Mouse (Mus musculus) v-Abl transformed pro-B cells (cell line): ENCODE measurements around the gene Azgp1.
"Not testable (repeated sequence)": the region's sequence is repeated elsewhere in the genome, so short reads cannot be mapped to it uniquely, and the experiment has no call there.

ENCODE experiments used
- in situ Hi-C, 2 experiments: fragments of 400-800 bp; cut with MboI; formaldehyde crosslinking; loops; one replicate each; pipeline ENCODE4 v1.15.1; 2025; ENCODE audit not compliant: unreplicated experiment in 2 of 2

Gene Azgp1

DNA sequence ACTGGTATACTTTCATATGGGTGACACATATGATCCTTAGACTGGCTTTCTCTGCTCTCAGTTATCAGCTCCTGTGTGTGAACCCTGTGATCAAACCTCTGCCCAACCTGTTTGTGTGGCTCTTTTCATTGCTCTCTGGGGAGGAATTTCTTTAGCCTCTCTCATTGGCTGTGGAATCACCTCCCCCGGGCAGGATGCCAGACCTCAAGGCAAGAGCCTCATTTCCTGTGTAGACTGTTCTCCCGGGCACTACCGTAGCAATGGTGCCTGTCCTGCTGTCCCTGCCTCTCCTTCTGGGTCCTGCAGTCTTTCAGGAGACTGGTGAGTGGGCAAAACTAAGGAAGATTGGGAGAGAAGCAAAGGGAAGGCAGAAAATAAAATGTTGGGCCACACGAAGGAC is at the start of gene Azgp1:
Gene Azgp1 (plus strand): TSS at position 221 of the 400 bp plus-strand sequence.
- in situ Hi-C loops, result loop anchor here in 1 of 2 experiments (25.0 kb wide), 1 partner anchor 231 kb away; no protein-coding TSS in a partner anchor

DNA sequence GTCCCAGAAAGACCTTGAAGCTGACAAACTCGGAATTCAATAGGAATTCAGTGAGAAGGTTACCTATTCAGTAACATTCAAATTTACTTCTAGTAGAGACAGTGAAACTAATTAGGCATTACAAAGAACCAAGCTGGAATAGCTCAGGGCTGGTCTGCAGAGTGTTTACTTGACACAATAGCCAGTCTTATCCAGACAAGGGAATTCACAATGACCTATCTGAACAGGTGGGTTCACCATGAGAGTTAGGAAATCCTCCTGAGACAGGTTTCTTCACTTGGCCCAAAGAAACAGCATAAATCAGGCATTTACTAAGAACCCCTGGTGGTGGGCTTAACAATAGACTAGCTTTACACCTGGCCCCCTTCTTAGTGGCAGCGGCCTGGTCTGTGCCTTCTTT is 47.4 kb upstream of the Azgp1 start:
- in situ Hi-C loops, result not testable (repeated sequence)

DNA sequence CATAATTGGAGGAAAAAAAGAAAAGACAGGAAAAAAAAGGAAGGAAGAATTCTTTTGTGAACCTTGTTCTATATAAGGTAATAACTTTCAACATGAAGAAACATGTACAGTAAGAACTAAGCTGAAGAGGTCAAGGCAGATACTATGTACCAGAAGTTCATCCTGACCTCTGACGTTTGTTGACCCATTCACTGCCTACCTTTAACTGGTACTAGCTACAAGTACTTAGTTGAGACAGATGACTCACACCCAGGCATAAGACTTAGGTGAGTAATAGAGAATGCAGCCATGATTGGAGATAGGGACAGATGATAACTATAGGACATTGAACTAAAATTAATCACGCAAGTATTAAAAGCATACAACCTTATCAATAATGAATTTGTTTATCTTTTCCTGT is 44.8 kb upstream of the Azgp1 start:
- in situ Hi-C loops, result no loop called here

DNA sequence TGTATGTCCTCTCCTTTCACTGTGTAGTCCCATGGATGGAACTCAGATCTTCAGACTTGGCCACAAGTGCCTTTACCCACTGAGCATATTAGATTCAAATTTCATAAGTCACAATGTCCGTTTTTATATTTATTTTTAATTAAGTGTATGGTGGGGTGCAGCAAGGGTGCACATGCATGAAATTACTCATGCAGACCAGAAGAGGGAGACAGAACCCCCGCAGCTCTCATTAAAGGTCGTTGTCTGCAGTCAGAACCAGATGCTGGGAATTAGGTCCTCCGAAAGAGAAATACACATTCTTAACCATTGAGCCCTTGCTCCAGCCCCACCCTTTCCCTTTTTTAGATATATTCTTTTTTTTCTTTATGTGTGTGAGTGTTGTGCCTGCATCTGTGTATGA is 44.1 kb upstream of the Azgp1 start:
- in situ Hi-C loops, result no loop called here

DNA sequence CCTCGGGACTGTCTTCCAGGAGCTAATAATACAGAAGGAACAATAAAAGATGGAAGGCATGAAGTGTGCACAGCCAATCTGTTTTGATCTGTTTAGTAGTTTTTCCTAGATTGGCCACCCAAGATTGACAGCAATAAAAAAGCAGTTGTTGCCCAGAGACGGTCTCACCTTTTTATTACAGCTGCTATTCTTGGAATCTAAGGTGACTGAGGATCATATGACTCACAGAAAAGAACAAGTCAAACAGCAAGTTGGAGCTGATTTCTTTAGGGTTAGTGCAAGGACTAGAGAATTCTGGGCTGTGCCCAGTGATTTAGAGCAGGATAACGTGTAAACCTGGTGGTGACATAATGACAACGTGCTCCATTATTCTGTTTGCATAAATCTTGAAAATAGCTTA is 40.4 kb upstream of the Azgp1 start:
- in situ Hi-C loops, result no loop called here

DNA sequence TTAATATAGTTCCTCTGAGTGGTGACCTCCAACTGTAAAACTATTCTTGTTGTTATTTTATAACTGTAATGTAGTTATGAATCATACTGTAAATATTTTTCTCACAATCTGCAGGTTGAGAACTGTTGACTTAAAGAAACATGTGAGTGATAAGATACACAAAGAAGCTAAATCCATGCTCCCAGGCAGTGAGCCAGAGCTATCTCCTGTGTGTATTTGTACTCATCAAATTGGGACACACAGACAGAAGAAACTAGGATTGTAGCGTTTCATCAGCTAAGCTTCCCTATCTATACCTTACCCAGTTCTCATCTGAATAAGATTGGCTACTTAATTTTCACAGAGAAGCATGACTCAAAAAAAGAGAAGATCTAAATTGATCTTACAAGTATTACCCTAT is 38.2 kb upstream of the Azgp1 start:
- in situ Hi-C loops, result no loop called here

DNA sequence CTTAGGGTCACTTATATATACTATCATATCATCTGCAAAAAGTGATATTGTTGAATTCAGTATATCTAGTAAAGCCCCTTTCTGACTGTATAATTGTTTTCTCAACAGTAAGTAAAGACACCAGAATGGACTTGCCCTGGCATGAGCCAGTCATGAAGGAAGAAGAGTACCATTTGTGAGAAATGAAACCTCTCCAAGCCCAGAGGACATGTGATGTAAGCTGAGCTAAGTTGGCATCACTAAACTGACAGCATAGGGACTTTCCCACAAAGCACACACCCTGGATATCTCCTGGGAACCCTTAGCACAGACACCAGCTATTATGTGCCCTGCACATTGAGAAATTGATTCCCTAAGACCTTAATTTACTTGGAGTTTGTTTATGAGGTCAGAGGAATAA is 34.0 kb upstream of the Azgp1 start:
- in situ Hi-C loops, result no loop called here

DNA sequence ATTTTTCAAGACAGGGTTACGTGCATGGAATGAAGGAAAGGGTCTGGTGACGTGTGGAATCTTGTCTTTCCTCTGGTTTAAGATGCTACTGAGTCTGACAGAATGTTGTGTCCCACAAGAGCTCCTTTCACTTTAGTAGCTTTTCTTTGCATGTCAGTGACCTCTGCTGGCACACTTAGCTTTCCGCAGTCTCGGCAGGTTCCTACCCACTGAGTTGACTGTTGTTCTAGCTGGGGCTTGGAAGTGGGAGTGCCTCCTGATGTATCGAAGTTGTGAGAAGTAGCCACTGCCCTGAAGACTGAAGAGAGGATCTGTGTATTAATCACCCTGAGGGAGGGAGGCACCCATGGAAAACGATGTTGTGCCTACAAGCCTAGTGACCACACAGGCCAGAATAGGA is 30.1 kb upstream of the Azgp1 start:
- in situ Hi-C loops, result no loop called here

DNA sequence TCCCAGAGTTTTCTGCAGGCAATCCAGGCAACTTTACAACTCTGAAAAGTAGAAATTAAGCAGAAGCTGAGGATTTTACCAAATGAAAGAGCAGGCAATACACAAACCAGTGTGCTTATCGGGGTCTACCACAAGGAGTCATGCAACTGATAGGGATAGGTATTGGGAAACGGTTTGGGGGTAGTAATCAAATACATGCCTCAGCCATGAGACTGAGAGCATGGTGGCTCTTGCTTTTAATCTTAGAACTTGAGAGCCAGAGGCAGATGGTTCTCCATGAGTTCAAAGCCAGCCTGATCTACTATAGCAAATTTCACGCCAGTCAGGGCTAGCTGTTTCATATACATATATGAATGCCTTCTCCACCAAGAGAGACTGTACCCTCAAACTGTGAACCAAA is 24.9 kb upstream of the Azgp1 start:
- in situ Hi-C loops, result no loop called here

DNA sequence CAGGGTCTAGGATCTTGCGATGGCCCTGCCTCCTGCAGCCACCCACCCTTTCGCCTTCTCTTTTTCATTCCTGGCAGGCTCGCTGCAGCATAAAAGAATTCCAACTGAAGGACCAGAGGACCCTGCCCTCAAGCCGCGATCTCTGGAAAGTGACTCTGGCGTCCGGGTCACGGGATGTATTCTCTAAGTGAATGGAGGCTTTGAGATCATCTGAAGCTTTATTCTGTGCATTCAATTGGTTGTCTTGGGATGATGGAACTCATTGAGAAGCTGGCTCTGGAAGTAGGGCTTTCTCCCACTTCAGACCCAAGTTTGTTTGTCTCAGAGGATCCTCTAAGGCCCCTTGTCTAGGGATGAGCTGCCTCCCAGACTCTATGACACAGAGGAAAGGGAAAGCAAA is 18.4 kb upstream of the Azgp1 start, which contains the start of gene Gjc3:
Gene Gjc3 (minus strand): TSS at position 154 of the 400 bp plus-strand sequence.
- in situ Hi-C loops, result no loop called here

DNA sequence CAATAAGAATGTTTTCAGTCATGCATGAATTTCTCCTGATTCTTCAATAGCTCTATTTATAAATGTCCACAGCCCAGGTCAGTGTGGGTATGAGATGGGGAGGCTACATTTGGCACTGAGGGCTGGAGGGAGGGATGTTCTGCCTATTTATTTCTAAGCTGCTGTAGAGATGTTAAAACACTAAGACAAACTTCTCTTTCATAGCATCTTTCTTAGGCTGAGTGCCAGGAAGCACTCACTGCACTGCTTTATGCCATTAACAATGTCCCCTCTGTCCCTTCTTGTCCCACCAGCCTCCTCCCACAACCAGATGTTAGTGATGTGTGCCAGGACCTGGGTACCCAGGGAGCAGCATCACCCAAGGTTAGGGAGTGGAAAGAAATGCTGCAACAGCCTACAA is 14.8 kb upstream of the Azgp1 start:
- in situ Hi-C loops, result no loop called here

DNA sequence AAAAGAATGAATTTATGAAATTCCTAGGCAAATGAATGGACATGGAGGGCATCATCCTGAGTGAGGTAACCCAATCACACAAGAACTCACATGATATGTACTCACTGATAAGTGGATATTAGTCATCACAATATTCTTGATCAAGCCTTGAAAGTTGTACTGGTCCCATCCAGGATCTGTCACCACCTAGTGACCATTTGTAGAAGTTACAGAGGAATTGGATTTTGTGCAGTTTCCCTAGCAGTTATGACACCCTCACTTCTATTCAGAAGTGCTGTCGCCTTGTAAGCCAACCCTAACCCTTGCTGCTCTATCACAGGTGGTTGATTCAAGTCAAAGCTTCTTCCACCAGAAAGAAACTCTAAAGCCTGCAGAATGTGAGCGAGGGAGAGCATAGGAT is 8.2 kb upstream of the Azgp1 start:
- in situ Hi-C loops, result loop anchor here in 1 of 2 experiments (10.0 kb wide), 1 partner anchor 498 kb away; the partner anchor contains the start of gene Zan

DNA sequence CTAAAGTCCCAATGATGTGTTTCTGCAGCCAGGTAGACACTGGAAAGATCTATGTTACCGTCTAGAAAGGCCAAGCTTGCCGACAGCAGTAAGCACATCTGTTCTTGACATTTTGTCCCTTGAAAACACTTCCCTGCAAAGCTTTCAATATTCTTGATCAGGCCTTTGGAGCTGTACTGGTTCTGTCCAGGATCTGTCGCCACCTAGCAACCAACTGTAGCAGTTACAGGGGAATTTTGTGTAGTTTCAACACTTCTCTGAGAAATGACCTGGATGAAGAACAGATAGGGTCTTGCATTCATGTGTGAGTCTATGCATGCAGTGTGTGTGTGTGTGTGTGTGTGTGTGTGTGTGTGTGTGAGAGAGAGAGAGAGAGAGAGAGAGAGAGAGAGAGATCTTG is 7.6 kb upstream of the Azgp1 start:
- in situ Hi-C loops, result loop anchor here in 1 of 2 experiments (10.0 kb wide), 1 partner anchor 499 kb away; the partner anchor contains the start of gene Zan

DNA sequence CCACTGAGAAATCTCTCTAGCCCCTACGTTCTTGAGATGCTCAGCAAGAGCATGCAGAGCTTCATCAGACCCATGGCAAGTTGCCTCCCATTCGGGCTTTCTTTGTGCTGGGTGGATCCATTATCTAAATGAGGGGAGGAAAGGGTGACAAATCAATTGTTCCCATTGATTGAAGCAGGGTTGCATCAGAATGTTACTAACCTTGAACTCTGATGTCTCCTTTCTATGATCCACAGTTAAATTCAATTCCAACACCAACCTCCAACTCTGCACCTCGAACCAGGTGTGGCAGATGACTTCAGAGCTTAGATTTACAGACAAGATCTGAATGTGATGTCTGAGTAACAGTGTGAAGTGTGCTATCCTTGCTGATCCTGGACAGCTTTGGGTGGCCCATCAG is 6.6 kb upstream of the Azgp1 start:
- in situ Hi-C loops, result loop anchor here (10.0 to 25.0 kb wide), 2 partner anchors 238 to 500 kb away; partner anchors contain the start of gene Zan (in 1 of the 2)

DNA sequence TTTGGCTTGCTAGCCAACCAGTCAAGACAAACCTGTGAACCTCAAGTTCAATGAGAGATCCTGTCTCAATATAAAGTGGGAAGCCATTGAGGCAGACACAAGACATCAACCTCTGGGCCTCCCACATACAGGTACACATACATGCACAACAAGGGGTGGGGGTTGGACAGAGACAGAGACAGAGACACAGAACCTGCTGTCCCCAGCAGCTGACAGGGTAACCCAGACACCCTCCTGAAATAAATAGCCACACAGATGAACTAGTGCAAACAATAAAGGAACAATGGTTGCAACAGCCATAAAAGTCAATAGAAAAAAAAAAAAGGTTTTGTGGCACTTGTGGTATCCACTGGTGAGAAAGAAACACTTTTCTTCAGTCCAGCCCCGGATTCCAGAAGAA is 5.9 kb upstream of the Azgp1 start:
- in situ Hi-C loops, result loop anchor here (10.0 to 25.0 kb wide), 2 partner anchors 237 to 501 kb away; partner anchors contain the start of gene Zan (in 1 of the 2)

DNA sequence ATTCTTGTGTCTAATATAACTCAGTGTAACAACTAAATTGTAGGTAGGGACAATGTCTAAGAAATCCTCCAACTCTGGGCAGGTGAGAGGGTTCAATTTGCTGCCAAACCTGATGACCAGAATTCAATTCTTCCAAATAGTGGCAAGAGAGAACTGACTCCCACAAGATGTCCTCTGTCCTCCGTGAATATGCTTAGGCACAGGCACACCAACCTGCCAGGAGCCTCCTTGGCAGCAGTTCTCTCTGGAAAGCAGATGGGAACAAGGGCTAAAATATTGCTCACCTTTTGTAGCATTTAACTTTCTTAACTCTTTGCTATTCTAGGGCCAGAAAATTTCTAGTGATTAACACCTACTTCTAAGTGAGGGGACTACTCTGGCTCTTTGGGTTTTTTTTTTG is 4.0 kb upstream of the Azgp1 start:
- in situ Hi-C loops, result loop anchor here (10.0 to 25.0 kb wide), 2 partner anchors 235 to 502 kb away; partner anchors contain the start of gene Zan (in 1 of the 2)

DNA sequence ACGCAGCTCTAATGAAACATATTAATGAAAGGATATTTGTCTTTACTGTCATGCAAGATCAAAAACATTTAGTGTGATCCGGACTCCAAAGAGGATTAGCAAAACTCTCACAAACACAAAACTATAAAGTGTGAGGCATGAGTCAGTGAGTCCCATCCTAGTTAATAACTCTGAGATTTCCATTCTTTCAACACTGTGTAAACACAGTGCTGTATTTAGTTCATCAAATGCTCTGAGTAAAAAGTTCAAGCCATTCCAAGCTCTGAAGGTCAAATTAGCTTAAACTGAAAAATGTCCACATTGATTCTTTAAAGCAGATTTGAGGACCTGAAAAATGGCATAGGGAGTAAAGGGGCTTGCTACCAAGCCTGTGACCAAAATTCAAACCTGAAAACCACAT is 2.2 kb upstream of the Azgp1 start:
- in situ Hi-C loops, result loop anchor here (10.0 to 25.0 kb wide), 2 partner anchors 233 to 504 kb away; partner anchors contain the start of gene Zan (in 1 of the 2)

DNA sequence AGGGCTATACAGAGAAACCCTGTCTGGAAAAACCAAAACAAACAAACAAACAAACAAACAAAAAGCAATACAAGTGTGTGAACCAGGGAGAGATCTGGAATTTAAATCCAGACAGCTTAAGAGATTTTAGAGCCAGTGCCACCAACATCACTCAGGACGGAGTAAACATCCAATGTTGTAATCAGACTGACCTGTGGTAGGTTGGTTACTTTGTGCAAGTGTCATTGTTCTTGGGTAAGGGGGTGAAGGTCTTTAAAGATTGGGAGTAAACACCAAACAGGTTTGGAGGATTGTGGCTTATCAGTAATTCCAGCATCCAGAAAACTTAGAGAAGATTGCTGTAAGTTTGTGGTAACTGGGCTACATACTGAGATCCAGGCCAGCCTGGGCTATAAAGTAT is 5.0 kb downstream of the Azgp1 start:
- in situ Hi-C loops, result loop anchor here in 1 of 2 experiments (25.0 kb wide), 1 partner anchor 226 kb away; no protein-coding TSS in a partner anchor

DNA sequence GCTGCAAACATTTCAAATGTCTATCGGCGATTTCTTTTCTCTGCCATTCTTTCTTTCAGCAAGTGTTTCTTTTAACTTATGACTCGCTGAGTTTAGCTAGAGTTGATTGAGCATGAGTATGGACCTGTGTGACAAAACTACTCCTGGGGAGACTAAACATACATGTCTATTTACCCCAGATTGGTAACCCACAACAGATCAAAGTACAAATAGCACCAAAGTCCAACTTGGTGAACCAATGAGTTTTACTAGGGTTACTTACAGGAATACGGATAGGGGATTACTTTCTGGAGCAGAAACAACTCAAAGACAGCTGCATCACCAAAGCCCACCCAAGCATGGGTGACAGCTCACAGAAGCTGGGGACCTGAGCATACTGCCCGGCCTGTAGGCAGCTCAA is 28.1 kb downstream of the Azgp1 start:
- in situ Hi-C loops, result no loop called here

DNA sequence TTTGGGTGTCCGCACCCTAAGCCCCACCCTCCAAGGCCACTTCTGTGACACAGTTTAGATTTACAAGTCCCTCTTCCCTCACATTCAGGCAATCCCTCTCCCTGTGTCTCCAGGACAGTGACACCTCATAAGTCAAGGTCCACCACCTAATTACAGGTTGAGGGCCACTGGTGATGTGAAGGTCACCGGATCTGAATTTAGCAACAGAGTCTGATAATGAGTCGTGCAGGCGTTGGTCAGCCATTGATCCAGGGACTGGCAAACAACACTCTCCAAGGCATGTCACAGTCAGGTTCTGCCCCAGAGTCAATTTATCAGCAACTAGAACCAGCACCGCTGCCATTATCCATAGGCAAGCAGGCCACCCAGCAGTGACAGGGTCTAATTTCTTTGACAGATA is 31.1 kb downstream of the Azgp1 start:
- in situ Hi-C loops, result no loop called here

DNA sequence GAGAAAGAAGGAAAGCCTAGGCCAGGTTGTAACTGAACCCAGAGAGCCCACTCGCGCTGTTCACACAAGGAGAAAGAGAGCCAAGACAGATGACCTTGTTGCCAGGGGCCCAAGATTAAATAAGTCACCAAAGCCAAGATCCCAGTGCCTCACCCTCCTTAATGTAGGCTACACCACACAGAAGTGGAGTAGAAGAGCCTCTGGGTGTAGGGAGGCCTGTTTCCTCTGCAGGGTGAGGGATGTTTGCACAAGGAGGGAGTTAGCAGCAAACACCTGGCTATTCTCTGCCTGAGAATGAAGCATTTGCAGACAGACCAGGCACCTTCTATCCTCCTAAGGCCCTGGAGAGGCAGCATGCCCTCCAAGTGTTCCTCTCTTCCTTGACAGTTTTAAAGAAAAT is 35.2 kb downstream of the Azgp1 start:
- in situ Hi-C loops, result no loop called here

DNA sequence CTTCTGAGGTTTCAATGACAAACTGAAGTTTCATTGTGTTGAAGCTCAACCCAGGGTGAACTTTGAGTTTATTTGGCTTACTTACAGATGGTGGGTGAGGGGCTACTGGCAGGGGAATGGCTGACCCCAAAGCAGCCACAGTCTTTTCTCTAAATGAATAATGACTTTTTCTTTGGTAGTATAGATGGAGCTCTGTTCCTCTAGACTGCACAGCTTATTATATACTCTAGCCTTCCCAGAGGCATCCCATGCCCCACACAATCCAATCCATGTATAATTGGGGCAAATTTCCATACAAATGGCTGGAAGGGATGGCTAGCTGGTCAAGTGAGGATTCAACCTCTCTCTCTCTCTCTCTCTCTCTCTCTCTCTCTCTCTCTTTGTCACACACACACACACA is 35.7 kb downstream of the Azgp1 start:
- in situ Hi-C loops, result no loop called here

DNA sequence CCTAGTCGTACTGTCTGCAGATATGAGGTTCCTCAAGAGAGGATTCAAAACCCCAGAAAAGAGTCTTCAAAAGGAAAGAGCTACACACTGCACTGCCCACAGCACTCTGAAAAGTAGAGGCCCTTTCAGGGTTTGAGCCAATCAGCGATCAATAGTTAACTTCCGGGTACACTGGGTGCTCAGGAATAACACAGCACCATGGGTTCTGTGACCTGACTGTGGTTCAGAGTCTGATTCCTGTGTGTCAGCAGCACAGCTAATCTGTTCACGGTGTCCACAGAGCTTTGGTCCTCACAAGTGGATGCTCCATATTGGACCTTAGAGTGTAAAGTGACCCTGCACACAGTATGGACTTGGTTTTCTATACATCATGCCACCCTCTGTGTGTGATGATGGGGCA is 38.3 kb downstream of the Azgp1 start:
- in situ Hi-C loops, result not testable (repeated sequence)
